Mouse (Mus musculus): Measurements from ENCODE around the gene Nop53.

DNA sequence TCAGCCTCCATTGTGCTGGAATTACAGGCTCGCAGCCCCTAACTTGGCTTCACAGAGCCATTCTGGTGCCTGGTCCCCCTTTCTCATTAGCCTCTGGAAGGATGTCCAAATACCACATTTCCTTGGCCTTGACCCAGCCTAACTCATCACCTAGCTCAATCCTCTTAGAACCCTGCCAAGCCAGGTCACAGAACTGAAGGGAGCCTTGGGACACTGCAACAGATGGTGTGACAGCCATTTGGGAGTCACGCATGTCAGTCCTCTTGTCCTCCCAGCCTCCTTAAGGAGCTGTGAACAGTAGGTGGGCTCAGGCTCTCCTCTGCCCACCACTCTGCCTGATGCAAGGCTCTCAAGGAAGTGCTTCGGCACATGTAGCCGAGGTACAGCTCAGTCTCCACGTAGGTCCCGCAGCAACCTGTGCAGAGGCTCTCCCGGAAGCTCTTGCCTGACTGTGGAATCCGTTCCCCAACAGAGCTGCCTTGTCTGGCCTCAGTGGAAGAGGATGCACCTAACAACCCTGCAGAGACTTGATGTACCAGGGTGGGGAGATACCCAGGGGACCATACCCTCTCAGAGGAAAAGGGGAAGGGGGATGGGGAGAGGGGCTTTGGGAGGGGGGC lies 37.8 kb downstream of the Nop53 start:
- no peak for TF ChIP-seq CTCF (IDR thresholded peaks at IDR 0.05; ENCODE audit: low read depth, low read length)
- no peak for TF ChIP-seq EP300 (IDR thresholded peaks at IDR 0.05; ENCODE audit: insufficient read depth, low read depth, low read length)
- no peak for TF ChIP-seq POLR2A (IDR thresholded peaks at IDR 0.05; ENCODE audit: insufficient read depth, low read length)
